Mouse (Mus musculus): ENCODE data around the gene Apela. TPM values are rescaled to one million over a fixed set of nuclear protein-coding genes. Genes with fewer than 3 reads are reported as not detected.

Apela gene
- total and polyA plus RNA-seq, 2 experiments from 2014 or later: 3.3 TPM; not detected in 1

- Histone ChIP-seq H3K4me1 (ENCODE audit: control insufficient read depth, insufficient read depth) (0 out of 2 replicates have a peak, but pooled peaks cover 14% of the 10 kb centered on the region), H3K9ac (replicated peaks; ENCODE audit: low read depth, low read length) (no peak overlapping the region), H3K9me3 (replicated peaks; ENCODE audit: control insufficient read depth, low read length) (no peaks in the 10 kb centered on the region), H3K4me3 (ENCODE audit: low read depth, low read length) (no peak overlapping the region), H3K36me3 (replicated peaks; ENCODE audit: control insufficient read depth, insufficient read depth, low read length) (no peaks in the 10 kb centered on the region), H3K4me2 (ENCODE audit: low read depth, low read length) (no peak overlapping the region), H3K27me3 (ENCODE audit: control insufficient read depth, insufficient read depth, low read length) (no peaks in the 10 kb centered on the region), H3K27ac (ENCODE audit: low read depth) (no peak overlapping the region)
- DNase-seq (ENCODE audit: low spot score) (no peak), ATAC-seq (ENCODE audit: insufficient read depth, low read depth) (no peak)
- TF ChIP-seq CTCF (IDR thresholded peaks at IDR 0.05; ENCODE audit: low read depth): no peak
- no peak for TF ChIP-seq EP300 (IDR thresholded peaks at IDR 0.05; ENCODE audit: low read depth)
- WGBS: 84% methylated on average over 13 of the region's 13 CpGs
Observed at GRCm38 (mm10) chr8:65033056-65033455, 4.1 kb downstream of the Apela start.

- Histone ChIP-seq H3K9me3 (replicated peaks; ENCODE audit: control insufficient read depth, low read length) (no peaks in the 10 kb centered on the region), H3K27me3 (ENCODE audit: control insufficient read depth, insufficient read depth, low read length) (no peaks in the 10 kb centered on the region), H3K9ac (replicated peaks; ENCODE audit: low read depth, low read length) (no peak overlapping the region), H3K4me1 (ENCODE audit: control insufficient read depth, insufficient read depth) (0 out of 2 replicates have a peak, but pooled peaks cover 11% of the 10 kb centered on the region), H3K4me3 (ENCODE audit: low read depth, low read length) (no peak overlapping the region), H3K36me3 (replicated peaks; ENCODE audit: control insufficient read depth, insufficient read depth, low read length) (no peaks in the 10 kb centered on the region), H3K4me2 (ENCODE audit: low read depth, low read length) (no peak overlapping the region), H3K27ac (ENCODE audit: low read depth) (no peak overlapping the region)
- DNase-seq (ENCODE audit: low spot score): no peak
- 90% methylated on average over 1 of the region's 1 CpGs for WGBS
- no peak for TF ChIP-seq CTCF (IDR thresholded peaks at IDR 0.05; ENCODE audit: low read depth)
- no peak for TF ChIP-seq EP300 (IDR thresholded peaks at IDR 0.05; ENCODE audit: low read depth)
- ATAC-seq (ENCODE audit: insufficient read depth, low read depth): no peak
Observed at GRCm38 (mm10) chr8:65032107-65032506, 5.0 kb downstream of the Apela start.

GRCm38 (mm10) chr8:65030735-65031485 is 6.2 kb downstream of the Apela start:
- Histone ChIP-seq H3K9me3 (replicated peaks; ENCODE audit: control insufficient read depth, low read length) (no peaks in the 10 kb centered on the region), H3K27ac (ENCODE audit: low read depth) (no peak overlapping the region), H3K36me3 (replicated peaks; ENCODE audit: control insufficient read depth, insufficient read depth, low read length) (no peaks in the 10 kb centered on the region), H3K27me3 (ENCODE audit: control insufficient read depth, insufficient read depth, low read length) (no peaks in the 10 kb centered on the region), H3K4me2 (ENCODE audit: low read depth, low read length) (no peak overlapping the region), H3K4me1 (ENCODE audit: control insufficient read depth, insufficient read depth) (0 out of 2 replicates have a peak, but pooled peaks cover 6% of the 10 kb centered on the region), H3K4me3 (ENCODE audit: low read depth, low read length) (no peak overlapping the region), H3K9ac (replicated peaks; ENCODE audit: low read depth, low read length) (no peak overlapping the region)
- 68% methylated on average over 4 of the region's 4 CpGs for WGBS
- TF ChIP-seq CTCF (IDR thresholded peaks at IDR 0.05; ENCODE audit: low read depth) (no peak), EP300 (IDR thresholded peaks at IDR 0.05; ENCODE audit: low read depth) (no peak)
- DNase-seq (ENCODE audit: low spot score): no peak
- ATAC-seq (ENCODE audit: insufficient read depth, low read depth): no peak

- ATAC-seq (ENCODE audit: insufficient read depth, low read depth): no peak
- no peaks in the 10 kb centered on the region for H3K4me1 ChIP-seq (ENCODE audit: control insufficient read depth, insufficient read depth)
- WGBS: 80% methylated on average over 4 of the region's 4 CpGs
- no peak overlapping the region for H3K9ac ChIP-seq (replicated peaks; ENCODE audit: low read depth, low read length)
- no peak overlapping the region for H3K27ac ChIP-seq (ENCODE audit: low read depth)
- no peaks in the 10 kb centered on the region for H3K9me3 ChIP-seq (replicated peaks; ENCODE audit: control insufficient read depth, low read length)
- H3K4me2 ChIP-seq (ENCODE audit: low read depth, low read length): no peak overlapping the region
- no peak overlapping the region for H3K4me3 ChIP-seq (ENCODE audit: low read depth, low read length)
- no peak for TF ChIP-seq CTCF (IDR thresholded peaks at IDR 0.05; ENCODE audit: low read depth)
- TF ChIP-seq EP300 (IDR thresholded peaks at IDR 0.05; ENCODE audit: low read depth): no peak
- H3K27me3 ChIP-seq (ENCODE audit: control insufficient read depth, insufficient read depth, low read length): no peaks in the 10 kb centered on the region
- no peak for DNase-seq (ENCODE audit: low spot score)
- no peaks in the 10 kb centered on the region for H3K36me3 ChIP-seq (replicated peaks; ENCODE audit: control insufficient read depth, insufficient read depth, low read length)
Observed at GRCm38 (mm10) chr8:65029776-65030175, 7.4 kb downstream of the Apela start.

- Histone ChIP-seq H3K4me1 (ENCODE audit: control insufficient read depth, insufficient read depth) (no peaks in the 10 kb centered on the region), H3K9me3 (replicated peaks; ENCODE audit: control insufficient read depth, low read length) (no peaks in the 10 kb centered on the region), H3K27me3 (ENCODE audit: control insufficient read depth, insufficient read depth, low read length) (no peaks in the 10 kb centered on the region), H3K4me3 (ENCODE audit: low read depth, low read length) (no peak overlapping the region), H3K9ac (replicated peaks; ENCODE audit: low read depth, low read length) (no peak overlapping the region), H3K4me2 (ENCODE audit: low read depth, low read length) (no peak overlapping the region), H3K27ac (ENCODE audit: low read depth) (no peak overlapping the region), H3K36me3 (replicated peaks; ENCODE audit: control insufficient read depth, insufficient read depth, low read length) (no peaks in the 10 kb centered on the region)
- TF ChIP-seq CTCF (IDR thresholded peaks at IDR 0.05; ENCODE audit: low read depth): no peak
- no peak for TF ChIP-seq EP300 (IDR thresholded peaks at IDR 0.05; ENCODE audit: low read depth)
- ATAC-seq (ENCODE audit: insufficient read depth, low read depth): no peak
- WGBS: 79% methylated on average over 12 of the region's 12 CpGs
- no peak for DNase-seq (ENCODE audit: low spot score)
Observed at GRCm38 (mm10) chr8:65028959-65029686, 8.0 kb downstream of the Apela start.

Measured in heart, postnatal 0 days (tissue).